Mouse (Mus musculus): ENCODE measurements around the gene Olfr361. TPM values are rescaled to one million over a fixed set of nuclear protein-coding genes. Genes with fewer than 3 reads are reported as not detected.

Olfr361 gene
- total RNA-seq (2023): not detected in 2 replicates

GRCm38 (mm10) chr2:37089190-37089589 lies at the start of gene Olfr361:
Gene Olfr361, minus strand, starts transcription at chr2:37089290.

GRCm38 (mm10) chr2:37117810-37118209 lies 28.7 kb upstream of the Olfr361 start, which contains the start of gene Olfr362:
Gene Olfr362, minus strand, starts transcription at chr2:37117910.

GRCm38 (mm10) chr2:37065446-37065845 lies 23.6 kb downstream of the Olfr361 start, which contains the start of gene Olfr360:
Gene Olfr360, plus strand, starts transcription at chr2:37065746.

Other genes with a start within 250 kb of the Olfr361 start
- not detected in 2 replicates for gene Olfr350, start 243.0 kb downstream of the Olfr361 start, total RNA-seq (2023)
- 0.22 TPM in 1 of 2 replicates, not detected in the other for gene Olfr351, start 226.6 kb downstream of the Olfr361 start, total RNA-seq (2023)
- not detected in 2 replicates for gene Olfr352, start 220.8 kb downstream of the Olfr361 start, total RNA-seq (2023)
- not detected in 2 replicates for gene Olfr353, start 196.4 kb downstream of the Olfr361 start, total RNA-seq (2023)
- not detected in 2 replicates for gene Olfr354, start 183.6 kb downstream of the Olfr361 start, total RNA-seq (2023)
- not detected in 2 replicates for gene Olfr355, start 160.4 kb downstream of the Olfr361 start, total RNA-seq (2023)
- not detected in 2 replicates for gene Olfr356, start 152.2 kb downstream of the Olfr361 start, total RNA-seq (2023)
- gene Olfr357, start 95.5 kb downstream of the Olfr361 start, total RNA-seq (2023): not detected in 2 replicates
- not detected in 2 replicates for gene Olfr358, start 80.0 kb downstream of the Olfr361 start, total RNA-seq (2023)
- gene Olfr360, start 23.5 kb downstream of the Olfr361 start, total RNA-seq (2023): not detected in 2 replicates
- gene Olfr362, start 28.6 kb upstream of the Olfr361 start, total RNA-seq (2023): not detected in 2 replicates
- not detected in 2 replicates for gene Olfr364-ps1, start 50.0 kb upstream of the Olfr361 start, total RNA-seq (2023)
- gene Olfr365, start 98.9 kb upstream of the Olfr361 start, total RNA-seq (2023): 0.07 TPM in 1 of 2 replicates, not detected in the other
- not detected in 2 replicates for gene Olfr366, start 122.3 kb upstream of the Olfr361 start, total RNA-seq (2023)
- gene Olfr368, start 237.2 kb upstream of the Olfr361 start, total RNA-seq (2023): not detected in 2 replicates

All from neutrophil, adult 65 days (primary cell).